Mouse (Mus musculus): ENCODE measurements at regions not wholly inside any gene's neighbourhood (a gene's known extent, or its start where the extent isn't known, plus 50 kb on each side); places are given as distances from the start of the nearest gene placed in this dataset.

DNA sequence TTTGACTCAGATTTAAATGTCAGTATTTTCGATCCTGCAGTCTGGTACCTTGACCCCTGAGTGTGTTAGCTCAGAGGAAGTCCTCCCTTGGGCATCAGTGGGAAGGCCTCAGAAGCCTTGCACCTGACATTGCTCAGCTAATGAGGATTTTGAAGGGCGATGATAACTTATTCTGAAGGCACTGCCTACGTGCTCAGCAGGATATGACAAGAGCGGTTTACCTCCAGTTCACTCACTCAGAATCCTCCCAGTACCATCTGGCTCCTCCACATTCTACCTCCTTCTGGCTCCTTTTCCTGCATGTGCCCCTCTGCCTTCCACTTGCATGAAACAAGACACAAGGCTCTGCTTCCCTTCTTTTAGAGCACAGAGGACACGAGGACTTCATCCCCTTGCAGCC is 497.5 kb downstream of the Igsf11 start:
- Histone ChIP-seq H3K4me2 (ENCODE audit: low read length) (no peak overlapping the region), H3K36me3 (ENCODE audit: control insufficient read depth, insufficient read depth, low read length) (no peaks in the 10 kb centered on the region), H3K9me3 (ENCODE audit: control insufficient read depth, low read length) (no peaks in the 10 kb centered on the region), H3K27me3 (replicated peaks; ENCODE audit: control insufficient read depth, insufficient read depth, low read length) (no peaks in the 10 kb centered on the region), H3K4me1 (replicated peaks; ENCODE audit: control insufficient read depth, insufficient read depth, low read length) (no peaks in the 10 kb centered on the region), H3K9ac (ENCODE audit: low read length) (no peak overlapping the region), H3K27ac (ENCODE audit: low read depth) (no peak overlapping the region), H3K4me3 (ENCODE audit: low read depth, low read length) (no peak overlapping the region)
- DNase-seq (ENCODE audit: low spot score): no peak
- 69% methylated on average over 5 of the region's 5 CpGs for WGBS
- no peak for ATAC-seq (replicated peaks; ENCODE audit: low FRiP score, low TSS enrichment, low read depth)

DNA sequence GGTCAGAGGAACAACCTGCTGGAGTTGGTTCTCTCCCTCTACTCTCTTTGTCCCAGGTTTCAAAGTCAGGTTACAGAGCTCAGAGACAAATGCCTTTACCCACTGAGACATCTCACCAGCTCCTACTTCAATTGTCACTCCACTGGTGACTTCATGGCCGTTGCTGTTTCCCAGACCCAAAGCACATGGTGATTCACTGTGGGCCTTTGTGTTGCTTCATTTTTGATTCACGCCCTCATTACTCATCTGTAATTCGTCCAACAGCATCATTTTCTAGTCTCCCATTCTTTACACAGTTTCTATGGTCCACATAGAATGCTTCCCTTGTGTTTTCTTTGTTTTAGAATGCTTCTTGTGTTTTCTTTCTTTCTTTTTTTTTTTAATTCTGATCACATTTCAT is 498.2 kb downstream of the Igsf11 start:
- no peaks in the 10 kb centered on the region for H3K36me3 ChIP-seq (ENCODE audit: control insufficient read depth, insufficient read depth, low read length)
- no peak overlapping the region for H3K27ac ChIP-seq (ENCODE audit: low read depth)
- H3K27me3 ChIP-seq (replicated peaks; ENCODE audit: control insufficient read depth, insufficient read depth, low read length): no peaks in the 10 kb centered on the region
- H3K4me3 ChIP-seq (ENCODE audit: low read depth, low read length): no peak overlapping the region
- DNase-seq (ENCODE audit: low spot score) (no peak), ATAC-seq (replicated peaks; ENCODE audit: low FRiP score, low TSS enrichment, low read depth) (no peak)
- no peaks in the 10 kb centered on the region for H3K9me3 ChIP-seq (ENCODE audit: control insufficient read depth, low read length)
- H3K4me1 ChIP-seq (replicated peaks; ENCODE audit: control insufficient read depth, insufficient read depth, low read length): no peaks in the 10 kb centered on the region
- no peak overlapping the region for H3K9ac ChIP-seq (ENCODE audit: low read length)
- WGBS: 62% methylated on average over 3 of the region's 3 CpGs
- H3K4me2 ChIP-seq (ENCODE audit: low read length): no peak overlapping the region

GRCm38 (mm10) chr16:39402101-39402749 is 509.8 kb downstream of the Igsf11 start:
- Histone ChIP-seq H3K9me3 (ENCODE audit: control insufficient read depth, low read length) (no peaks in the 10 kb centered on the region), H3K4me3 (ENCODE audit: low read depth, low read length) (no peak overlapping the region), H3K9ac (ENCODE audit: low read length) (no peak overlapping the region), H3K27ac (ENCODE audit: low read depth) (no peak overlapping the region), H3K27me3 (replicated peaks; ENCODE audit: control insufficient read depth, insufficient read depth, low read length) (no peaks in the 10 kb centered on the region), H3K4me2 (ENCODE audit: low read length) (no peak overlapping the region), H3K4me1 (replicated peaks; ENCODE audit: control insufficient read depth, insufficient read depth, low read length) (no peaks in the 10 kb centered on the region), H3K36me3 (ENCODE audit: control insufficient read depth, insufficient read depth, low read length) (no peaks in the 10 kb centered on the region)
- 67% methylated on average over 4 of the region's 4 CpGs for WGBS
- no peak for ATAC-seq (replicated peaks; ENCODE audit: low FRiP score, low TSS enrichment, low read depth)
- DNase-seq (ENCODE audit: low spot score): no peak

GRCm38 (mm10) chr16:39431581-39431980 is 539.1 kb downstream of the Igsf11 start:
- H3K4me3 ChIP-seq (ENCODE audit: low read depth, low read length): no peak overlapping the region
- H3K36me3 ChIP-seq (ENCODE audit: control insufficient read depth, insufficient read depth, low read length): no peaks in the 10 kb centered on the region
- H3K9ac ChIP-seq (ENCODE audit: low read length): no peak overlapping the region
- no peaks in the 10 kb centered on the region for H3K27me3 ChIP-seq (replicated peaks; ENCODE audit: control insufficient read depth, insufficient read depth, low read length)
- no peaks in the 10 kb centered on the region for H3K9me3 ChIP-seq (ENCODE audit: control insufficient read depth, low read length)
- 85% methylated on average over 1 of the region's 1 CpGs for WGBS
- H3K27ac ChIP-seq (ENCODE audit: low read depth): no peak overlapping the region
- H3K4me1 ChIP-seq (replicated peaks; ENCODE audit: control insufficient read depth, insufficient read depth, low read length): no peaks in the 10 kb centered on the region
- DNase-seq (ENCODE audit: low spot score) (no peak), ATAC-seq (replicated peaks; ENCODE audit: low FRiP score, low TSS enrichment, low read depth) (no peak)
- H3K4me2 ChIP-seq (ENCODE audit: low read length): no peak overlapping the region

GRCm38 (mm10) chr16:39445740-39446139 is 538.4 kb upstream of the Lsamp start:
- Histone ChIP-seq H3K9ac (ENCODE audit: low read length) (no peak overlapping the region), H3K4me1 (replicated peaks; ENCODE audit: control insufficient read depth, insufficient read depth, low read length) (no peaks in the 10 kb centered on the region), H3K36me3 (ENCODE audit: control insufficient read depth, insufficient read depth, low read length) (no peaks in the 10 kb centered on the region), H3K9me3 (ENCODE audit: control insufficient read depth, low read length) (no peaks in the 10 kb centered on the region), H3K27ac (ENCODE audit: low read depth) (no peak overlapping the region), H3K4me3 (ENCODE audit: low read depth, low read length) (no peak overlapping the region), H3K27me3 (replicated peaks; ENCODE audit: control insufficient read depth, insufficient read depth, low read length) (no peaks in the 10 kb centered on the region), H3K4me2 (ENCODE audit: low read length) (no peak overlapping the region)
- DNase-seq (ENCODE audit: low spot score): no peak
- 87% methylated on average over 2 of the region's 2 CpGs for WGBS
- no peak for ATAC-seq (replicated peaks; ENCODE audit: low FRiP score, low TSS enrichment, low read depth)

GRCm38 (mm10) chr16:39453400-39454138 is 530.6 kb upstream of the Lsamp start:
- Histone ChIP-seq H3K4me3 (ENCODE audit: low read depth, low read length) (no peak overlapping the region), H3K9me3 (ENCODE audit: control insufficient read depth, low read length) (no peaks in the 10 kb centered on the region), H3K4me1 (replicated peaks; ENCODE audit: control insufficient read depth, insufficient read depth, low read length) (no peaks in the 10 kb centered on the region), H3K36me3 (ENCODE audit: control insufficient read depth, insufficient read depth, low read length) (no peaks in the 10 kb centered on the region), H3K27ac (ENCODE audit: low read depth) (no peak overlapping the region), H3K4me2 (ENCODE audit: low read length) (no peak overlapping the region), H3K9ac (ENCODE audit: low read length) (no peak overlapping the region), H3K27me3 (replicated peaks; ENCODE audit: control insufficient read depth, insufficient read depth, low read length) (no peaks in the 10 kb centered on the region)
- no peak for DNase-seq (ENCODE audit: low spot score)
- no peak for ATAC-seq (replicated peaks; ENCODE audit: low FRiP score, low TSS enrichment, low read depth)
- 68% methylated on average over 5 of the region's 5 CpGs for WGBS

All from intestine, embryonic 14.5 days (tissue).